Mouse (Mus musculus) frontal cortex, postnatal 14 days (tissue): Measurements from ENCODE around the gene Ndufs2.

Source experiments
- DNase-seq, 2 experiments: peaks; one replicate each; pipeline ENCODE4 v3.0.0; 2022; ENCODE audit warnings: low spot score in 2 of 2

The Ndufs2 gene

GRCm38 (mm10) chr1:171250680-171251593, at the start of gene Ndufs2:
Ndufs2 (minus strand) TSS chr1:171251388.
- DNase-seq = no peak

GRCm38 (mm10) chr1:171298226-171298625, 47.0 kb upstream of the Ndufs2 start:
- no peak for DNase-seq

- no peak for DNase-seq
Measured at GRCm38 (mm10) chr1:171295063-171295402, 43.8 kb upstream of the Ndufs2 start.

GRCm38 (mm10) chr1:171294298-171295062, 43.3 kb upstream of the Ndufs2 start, which contains the start of gene Ufc1:
Ufc1 (minus strand) TSS chr1:171295024.
- peak; percentile 76 to 77 for DNase-seq

GRCm38 (mm10) chr1:171293906-171294297, 42.7 kb upstream of the Ndufs2 start:
- DNase-seq = no peak

GRCm38 (mm10) chr1:171293351-171293750, 42.2 kb upstream of the Ndufs2 start:
- DNase-seq = no peak

GRCm38 (mm10) chr1:171288328-171288727, 37.1 kb upstream of the Ndufs2 start:
- DNase-seq = no peak

- peak; percentile 91 to 93 for DNase-seq
Measured at GRCm38 (mm10) chr1:171287136-171288081, 36.2 kb upstream of the Ndufs2 start, which contains the start of gene Usp21. Usp21 (minus strand) TSS chr1:171287991.

- no peak for DNase-seq
Measured at GRCm38 (mm10) chr1:171286517-171286916, 35.3 kb upstream of the Ndufs2 start.

- DNase-seq = no peak
Measured at GRCm38 (mm10) chr1:171285096-171285892, 34.1 kb upstream of the Ndufs2 start.

GRCm38 (mm10) chr1:171284491-171284890, 33.3 kb upstream of the Ndufs2 start:
- no peak for DNase-seq

GRCm38 (mm10) chr1:171283188-171284160, 32.3 kb upstream of the Ndufs2 start:
- DNase-seq = no peak

- DNase-seq = no peak
Measured at GRCm38 (mm10) chr1:171282086-171282805, 31.1 kb upstream of the Ndufs2 start.

- peak in 1 of 2 experiments; percentile 74 for DNase-seq
Measured at GRCm38 (mm10) chr1:171281528-171281923, 30.3 kb upstream of the Ndufs2 start.

- peak; percentile 90 to 94 for DNase-seq
Measured at GRCm38 (mm10) chr1:171280916-171281527, 29.8 kb upstream of the Ndufs2 start, which contains the start of gene Ppox. Ppox (minus strand) TSS chr1:171281186.

GRCm38 (mm10) chr1:171280250-171280915, 29.2 kb upstream of the Ndufs2 start:
- no peak for DNase-seq

- DNase-seq = no peak
Measured at GRCm38 (mm10) chr1:171279721-171280120, 28.5 kb upstream of the Ndufs2 start.
